Mouse (Mus musculus) liver, embryonic 16.5 days (tissue): Measurements from ENCODE around the gene Hnrnpu. TPM values are rescaled to one million over a fixed set of nuclear protein-coding genes. Genes with fewer than 3 reads are reported as not detected.

Experiments
- ATAC-seq: fragments of 200-750 bp; cut with Nextera tagmentation; 2 replicates; pipeline ENCODE4 v1.8.0; 2017; ENCODE audit warnings: low read depth, mild to moderate bottlenecking, moderate number of reproducible peaks, moderate library complexity
- H3K27ac ChIP-seq: fragments of 300-500 bp; sonication (generic); 2 replicates; pipeline ENCODE4 v1.5.1; 2014; ENCODE audit warnings: mild to moderate bottlenecking, low read length
- H3K27me3 ChIP-seq: fragments of 300-500 bp; sonication (generic); 2 replicates; pipeline ENCODE4 v1.6.1; 2014; ENCODE audit warnings: low read depth, low read length, mixed read lengths; ENCODE audit not compliant: control insufficient read depth, insufficient read depth
- H3K36me3 ChIP-seq: fragments of 300-500 bp; sonication (generic); 2 replicates; pipeline ENCODE4 v1.6.1; 2014; ENCODE audit warnings: mild to moderate bottlenecking; ENCODE audit not compliant: control insufficient read depth, insufficient read depth
- H3K4me1 ChIP-seq: fragments of 300-500 bp; sonication (generic); 2 replicates; pipeline ENCODE4 v1.6.1; 2014; ENCODE audit warnings: low read depth, low read length, mixed read lengths; ENCODE audit not compliant: control insufficient read depth
- H3K4me2 ChIP-seq: fragments of 300-500 bp; sonication (generic); 2 replicates; pipeline ENCODE4 v1.6.1; 2014; ENCODE audit warnings: low read depth, low read length, mixed read lengths
- H3K4me3 ChIP-seq: fragments of 300-500 bp; sonication (generic); 2 replicates; pipeline ENCODE4 v1.5.1; 2014; ENCODE audit warnings: low read depth, mild to moderate bottlenecking, low read length
- H3K9ac ChIP-seq: fragments of 300-500 bp; sonication (generic); 2 replicates; pipeline ENCODE4 v1.6.1; 2014; ENCODE audit warnings: low read depth, low read length
- H3K9me3 ChIP-seq: fragments of 300-500 bp; sonication (generic); replicated peaks from 2 replicates; pipeline ENCODE4 v1.6.1; 2016; ENCODE audit warnings: low read length; ENCODE audit not compliant: control insufficient read depth
- WGBS: fragments of 180-500 bp; shearing (Covaris S2); extraction: QIAGEN DNeasy Blood & Tissue Kit; methylation state at CpG from one replicate; pipeline ENCODE4 v1.1.7; 2014; ENCODE audit not compliant: insufficient replicate concordance; 5-methylcytosine and 5-hydroxymethylcytosine counted together
- polyA plus RNA-seq: library from polyadenylated mRNA; unstranded; fragments of >200 nt; fragmentation: Nextera tagmentation; extraction: Ambion mirVana; gene quantifications from 2 replicates; pipeline ENCODE4 v1.2.1, GENCODE M21; 2015

Hnrnpu gene
- polyA plus RNA-seq, 1 experiment from 2014 or later: 103 TPM

DNA sequence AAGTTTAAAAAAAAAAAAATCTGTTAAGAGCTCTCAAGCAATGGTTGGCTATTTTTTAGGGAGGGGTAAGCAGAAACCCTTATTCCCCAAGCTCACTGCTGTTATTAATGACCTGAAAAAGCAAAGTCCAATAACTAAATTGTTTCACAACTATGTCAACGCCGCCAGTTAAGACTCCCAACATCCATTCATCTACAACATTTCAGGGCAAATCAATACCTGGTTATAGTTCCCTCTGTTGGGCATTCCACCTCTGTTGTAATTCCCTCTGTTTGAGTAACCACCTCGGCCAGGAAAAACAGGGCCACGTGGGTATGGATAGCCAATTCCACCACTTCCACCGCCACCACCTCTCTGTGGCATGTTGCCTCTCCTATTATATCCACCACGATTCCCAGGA is 7.7 kb downstream of the Hnrnpu start:
- Histone ChIP-seq H3K4me2 (no peak overlapping the region), H3K4me3 (no peak overlapping the region), H3K9me3 (no peaks in the 10 kb centered on the region), H3K36me3 (peaks cover 83% of the 10 kb centered on the region), H3K27me3 (no peaks in the 10 kb centered on the region), H3K9ac (no peak overlapping the region), H3K27ac (no peak overlapping the region), H3K4me1 (peaks cover 25% of the 10 kb centered on the region)
- 68% methylated on average over 6 of the region's 6 CpGs for WGBS
- ATAC-seq: peak; percentile 88

DNA sequence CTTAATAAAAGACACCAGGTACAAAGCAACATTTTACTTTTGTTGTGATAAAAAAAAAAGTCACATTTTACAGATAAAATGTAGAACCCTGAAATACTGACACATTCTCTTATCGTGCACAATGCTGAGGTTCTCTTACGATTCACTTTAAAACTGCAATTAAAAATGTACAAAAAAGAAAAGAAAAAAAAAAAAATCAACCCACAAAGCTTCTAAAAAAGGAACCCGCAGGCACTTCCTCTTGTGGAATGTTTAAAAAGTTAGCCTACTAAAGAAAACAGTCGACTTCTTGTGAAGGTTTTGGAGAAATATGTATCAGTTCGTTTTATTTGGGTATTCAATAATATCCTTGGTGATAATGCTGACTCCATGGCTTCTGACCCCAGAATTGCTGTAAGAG is 8.6 kb downstream of the Hnrnpu start:
- 58% methylated on average over 5 of the region's 5 CpGs for WGBS
- H3K36me3 ChIP-seq: peaks cover 83% of the 10 kb centered on the region
- peaks cover 21% of the 10 kb centered on the region for H3K4me1 ChIP-seq
- H3K27me3 ChIP-seq: no peaks in the 10 kb centered on the region
- H3K27ac ChIP-seq: no peak overlapping the region
- no peak overlapping the region for H3K4me3 ChIP-seq
- ATAC-seq: no peak
- H3K9ac ChIP-seq: no peak overlapping the region
- no peaks in the 10 kb centered on the region for H3K9me3 ChIP-seq
- H3K4me2 ChIP-seq: no peak overlapping the region

GRCm38 (mm10) chr1:178326950-178327349 is 10.6 kb downstream of the Hnrnpu start:
- no peak overlapping the region for H3K27ac ChIP-seq
- H3K9me3 ChIP-seq: no peaks in the 10 kb centered on the region
- 97% methylated on average over 1 of the region's 1 CpGs for WGBS
- H3K36me3 ChIP-seq: peaks cover 81% of the 10 kb centered on the region
- peaks cover 9% of the 10 kb centered on the region for H3K4me1 ChIP-seq
- H3K27me3 ChIP-seq: no peaks in the 10 kb centered on the region
- no peak overlapping the region for H3K4me3 ChIP-seq
- no peak overlapping the region for H3K9ac ChIP-seq
- ATAC-seq: no peak
- H3K4me2 ChIP-seq: no peak overlapping the region

DNA sequence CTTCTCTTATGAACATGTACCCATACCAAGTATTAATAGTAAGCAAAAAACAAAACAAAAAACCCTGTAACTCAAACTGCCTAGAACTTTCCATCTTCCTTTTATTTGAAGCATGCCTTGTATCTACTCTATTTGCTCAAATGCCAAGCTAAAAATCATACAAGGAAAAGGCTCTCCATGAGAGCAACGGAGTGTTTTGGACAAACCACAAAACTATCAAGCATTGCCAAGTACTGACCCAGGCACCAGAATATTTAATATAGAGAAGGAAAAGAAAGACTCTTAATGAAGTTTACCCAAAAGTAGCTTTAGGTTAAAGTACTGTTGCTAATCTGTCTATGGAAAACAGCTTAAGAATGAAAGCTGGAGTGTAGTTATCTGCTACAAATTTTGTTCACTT is 11.2 kb downstream of the Hnrnpu start:
- no peaks in the 10 kb centered on the region for H3K9me3 ChIP-seq
- H3K27ac ChIP-seq: no peak overlapping the region
- 87% methylated on average over 1 of the region's 1 CpGs for WGBS
- no peak overlapping the region for H3K4me3 ChIP-seq
- H3K9ac ChIP-seq: no peak overlapping the region
- ATAC-seq: no peak
- peaks cover 8% of the 10 kb centered on the region for H3K4me1 ChIP-seq
- H3K27me3 ChIP-seq: no peaks in the 10 kb centered on the region
- H3K36me3 ChIP-seq: peaks cover 81% of the 10 kb centered on the region
- H3K4me2 ChIP-seq: no peak overlapping the region

- Histone ChIP-seq H3K27ac (no peak overlapping the region), H3K4me2 (no peak overlapping the region), H3K9me3 (no peaks in the 10 kb centered on the region), H3K9ac (no peak overlapping the region), H3K27me3 (no peaks in the 10 kb centered on the region), H3K36me3 (peaks cover 71% of the 10 kb centered on the region), H3K4me1 (peaks cover 17% of the 10 kb centered on the region), H3K4me3 (no peak overlapping the region)
- WGBS: 85% methylated on average over 1 of the region's 1 CpGs
- ATAC-seq: no peak
These were observed 13.0 kb downstream of the Hnrnpu start for GRCm38 (mm10) chr1:178324568-178324967.

DNA sequence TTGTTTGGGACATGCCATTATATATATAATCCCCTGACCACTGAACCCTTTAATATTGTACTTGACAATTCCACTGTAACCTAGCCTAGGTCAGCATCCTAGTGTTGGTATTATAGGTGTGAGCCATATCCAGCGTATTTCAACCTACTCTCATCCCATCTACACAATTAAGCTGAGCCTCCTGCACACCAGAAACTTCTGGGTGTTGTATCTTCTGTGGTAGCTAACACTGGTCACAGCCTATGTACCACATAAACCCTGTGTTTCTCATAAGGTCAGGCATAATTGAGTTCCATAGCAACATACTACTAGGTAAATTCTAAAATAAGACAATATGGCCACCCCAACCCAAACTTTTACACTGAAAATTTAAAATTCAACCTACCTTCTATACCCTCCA is 14.4 kb downstream of the Hnrnpu start:
- Histone ChIP-seq H3K36me3 (peaks cover 62% of the 10 kb centered on the region), H3K9ac (no peak overlapping the region), H3K27me3 (no peaks in the 10 kb centered on the region), H3K27ac (no peak overlapping the region), H3K4me1 (peaks cover 14% of the 10 kb centered on the region), H3K4me3 (no peak overlapping the region), H3K9me3 (no peaks in the 10 kb centered on the region), H3K4me2 (no peak overlapping the region)
- 84% methylated on average over 1 of the region's 1 CpGs for WGBS
- ATAC-seq: no peak

GRCm38 (mm10) chr1:178321730-178322357 is 15.8 kb downstream of the Hnrnpu start:
- no peak for ATAC-seq
- no peak overlapping the region for H3K4me3 ChIP-seq
- no peak overlapping the region for H3K4me2 ChIP-seq
- no peaks in the 10 kb centered on the region for H3K27me3 ChIP-seq
- H3K36me3 ChIP-seq: peaks cover 48% of the 10 kb centered on the region
- H3K4me1 ChIP-seq: peaks cover 18% of the 10 kb centered on the region
- no peak overlapping the region for H3K27ac ChIP-seq
- no peaks in the 10 kb centered on the region for H3K9me3 ChIP-seq
- no peak overlapping the region for H3K9ac ChIP-seq
- whole genome bisulfite sequencing: 72% methylated on average over 4 of the region's 4 CpGs

DNA sequence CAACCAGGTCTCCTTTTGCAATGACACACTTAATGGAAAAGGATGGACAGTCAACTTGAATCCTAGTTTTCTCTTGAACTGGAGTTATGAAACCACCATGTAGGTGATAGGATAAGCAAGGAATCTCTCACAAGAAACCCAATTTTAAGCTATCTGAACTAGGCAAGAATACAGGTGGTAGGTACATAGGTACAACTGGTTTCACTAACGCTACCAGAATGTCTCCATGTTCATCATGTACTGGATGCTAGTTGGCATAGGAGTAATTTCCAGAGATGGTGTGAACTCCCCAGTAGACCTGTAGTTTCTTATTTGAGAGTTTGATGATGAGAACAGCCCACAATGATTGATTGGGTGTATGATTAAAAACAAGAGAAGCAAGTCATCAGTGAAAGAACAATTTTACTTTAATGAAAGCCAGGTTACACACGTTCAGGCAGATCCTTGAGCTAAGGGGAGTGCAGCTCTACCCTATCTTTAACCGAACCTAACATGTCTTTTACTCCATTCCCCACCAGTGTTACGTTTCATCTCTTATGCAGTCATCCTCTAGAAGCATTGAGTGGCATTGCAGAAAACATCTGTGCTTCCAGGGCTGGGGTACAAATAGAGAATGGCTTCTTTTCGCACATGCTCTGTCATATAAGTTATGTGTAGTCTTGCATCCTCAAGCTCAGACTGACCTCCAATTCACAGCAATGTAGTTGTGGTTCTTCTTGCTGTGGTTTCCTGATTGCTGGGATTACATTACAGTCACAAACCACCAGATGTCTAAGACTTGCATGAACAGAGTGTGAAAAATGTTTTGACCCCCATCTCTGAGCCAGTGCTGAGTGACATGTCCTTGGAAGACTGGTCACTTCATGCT is 16.6 kb downstream of the Hnrnpu start:
- H3K9me3 ChIP-seq: no peaks in the 10 kb centered on the region
- H3K4me1 ChIP-seq: peaks cover 26% of the 10 kb centered on the region
- peak overlapping the region; percentile 96 for H3K9ac ChIP-seq
- peak overlapping the region; percentile 74 for H3K4me2 ChIP-seq
- H3K27ac ChIP-seq: peak overlapping the region; percentile 100
- peak overlapping the region; percentile 80 for H3K4me3 ChIP-seq
- WGBS: 35% methylated on average over 5 of the region's 5 CpGs
- H3K36me3 ChIP-seq: peaks cover 43% of the 10 kb centered on the region
- no peak for ATAC-seq
- no peaks in the 10 kb centered on the region for H3K27me3 ChIP-seq

DNA sequence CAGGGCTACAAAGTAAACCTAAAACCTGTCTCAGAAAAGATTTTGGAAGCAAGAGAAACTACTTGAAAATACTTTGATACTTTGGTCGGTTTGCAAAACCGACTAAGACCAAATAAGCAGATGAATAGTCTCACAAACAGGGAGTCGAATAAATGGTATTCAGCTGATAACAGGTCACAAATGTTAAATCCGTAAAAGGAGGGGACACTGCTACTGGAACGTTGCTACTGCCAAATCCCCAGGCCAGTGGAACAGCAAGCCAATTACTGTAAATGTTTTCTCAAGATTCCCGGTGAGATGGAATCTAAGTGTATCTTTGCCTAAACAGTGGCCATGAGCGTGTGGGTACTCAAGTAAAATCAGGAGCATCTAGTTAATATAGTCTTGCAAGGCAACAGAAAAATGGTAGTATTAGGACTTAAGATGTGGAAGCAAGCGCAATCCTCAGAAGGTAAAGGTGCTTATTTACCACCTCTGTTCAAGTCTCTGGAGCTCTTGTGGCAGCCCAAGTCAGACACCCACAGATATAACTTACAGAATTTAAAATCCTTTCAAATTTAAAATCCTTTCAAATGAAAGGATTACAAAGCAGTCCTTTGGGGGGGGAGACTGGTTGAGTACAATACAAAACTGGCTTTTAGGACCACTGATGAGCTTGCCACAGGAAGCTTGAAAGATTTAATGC is 17.4 kb downstream of the Hnrnpu start:
- ATAC-seq: no peak
- H3K9ac ChIP-seq: peak overlapping the region; percentile 96
- H3K4me3 ChIP-seq: peak overlapping the region; percentile 80
- no peaks in the 10 kb centered on the region for H3K27me3 ChIP-seq
- no peaks in the 10 kb centered on the region for H3K9me3 ChIP-seq
- 12% methylated on average over 8 of the region's 8 CpGs for WGBS
- peaks cover 27% of the 10 kb centered on the region for H3K4me1 ChIP-seq
- peak overlapping the region; percentile 74 for H3K4me2 ChIP-seq
- peaks cover 37% of the 10 kb centered on the region for H3K36me3 ChIP-seq
- peak overlapping the region; percentile 100 for H3K27ac ChIP-seq
